Mouse (Mus musculus) embryo, embryonic 10 days (tissue): ENCODE data around the gene Olfr150.
"Not testable (repeated sequence)": the region's sequence is repeated elsewhere in the genome, so short reads cannot be mapped to it uniquely, and the experiment has no call there.

ENCODE experiments used
- DNase-seq: peaks from one replicate; pipeline ENCODE4 v3.0.0-alpha.2; 2015; ENCODE audit warnings: low spot score

Gene Olfr150

DNA sequence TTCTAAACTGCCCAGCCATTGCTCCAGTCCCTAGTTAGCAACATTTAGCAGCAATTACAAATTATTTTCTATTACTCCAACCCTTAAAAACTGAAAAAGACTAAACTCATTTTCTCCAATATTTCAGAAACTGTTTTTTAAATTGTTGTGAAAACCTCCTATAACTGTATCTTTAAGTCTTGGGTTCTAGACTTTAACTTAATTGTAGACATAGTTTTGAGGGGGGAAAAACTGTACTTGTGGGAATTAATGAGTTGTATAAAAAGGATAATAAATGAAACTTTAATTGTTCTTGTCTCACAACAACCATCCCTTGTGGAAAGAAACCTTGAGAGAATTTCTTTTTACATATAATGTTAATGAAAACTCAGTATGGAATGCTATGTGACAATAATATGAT lies at the start of gene Olfr150:
TSS of gene Olfr150 (plus strand) at position 301 of the 400 bp plus-strand sequence.
- DNase-seq: no peak

DNA sequence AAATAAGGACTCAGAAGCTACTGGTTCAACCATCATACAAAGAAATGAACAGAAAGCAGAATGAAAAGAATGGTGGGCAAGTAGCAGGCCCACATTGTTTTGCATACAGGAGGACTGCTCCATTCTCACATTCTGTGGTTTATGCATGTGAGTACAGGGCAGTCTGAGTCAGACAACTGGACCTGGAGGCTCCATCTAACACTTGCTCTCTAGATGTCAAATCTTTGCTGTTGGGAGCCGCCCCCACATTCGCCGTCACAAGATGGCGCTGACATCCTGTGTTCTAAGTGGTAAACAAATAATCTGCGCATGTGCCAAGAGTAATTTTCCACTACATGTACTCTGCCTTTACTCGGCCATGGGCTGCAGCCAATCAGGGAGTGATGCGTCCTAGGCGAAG lies 29.7 kb upstream of the Olfr150 start:
- not testable (repeated sequence) for DNase-seq

DNA sequence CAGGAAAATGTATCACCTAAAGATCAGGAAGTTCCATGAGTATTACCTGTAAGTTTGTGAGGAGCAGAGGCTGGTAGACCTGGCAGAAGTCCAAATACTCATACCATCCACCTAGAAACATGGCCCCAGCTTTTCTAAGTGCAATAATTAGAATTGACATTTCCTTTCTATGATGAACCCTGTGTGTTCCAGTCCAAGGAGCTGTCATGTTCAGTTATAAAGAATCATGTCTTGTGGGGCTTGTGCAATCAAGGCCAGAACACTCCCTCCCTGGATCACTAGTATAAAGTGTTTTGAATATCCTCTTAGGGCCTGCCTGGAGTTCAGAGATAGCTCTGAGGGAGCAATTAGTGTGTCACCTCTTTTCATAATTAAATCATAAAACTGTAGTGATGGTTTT lies 23.8 kb upstream of the Olfr150 start, which contains the start of gene Olfr149:
TSS of gene Olfr149 (minus strand) at position 101 of the 400 bp plus-strand sequence.
- DNase-seq: no peak

DNA sequence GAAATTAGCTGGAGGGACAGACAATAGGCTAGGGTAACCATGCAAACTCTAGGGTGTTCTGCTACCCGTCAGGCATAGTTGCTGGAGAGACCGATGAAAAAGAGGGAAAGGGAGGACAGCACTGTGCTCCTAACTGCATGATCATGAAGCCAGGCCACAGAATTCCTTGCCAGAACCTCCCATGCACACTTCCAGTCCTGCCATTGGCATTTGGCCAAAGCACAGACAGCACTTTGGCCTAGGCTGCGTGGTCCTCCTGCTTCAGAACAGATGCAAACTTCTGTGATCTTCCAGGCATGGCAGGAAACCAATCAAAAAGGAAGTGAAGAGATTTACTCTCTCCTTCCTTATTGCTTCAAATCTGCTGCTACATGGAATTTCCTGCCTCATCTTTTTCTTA lies 21.8 kb upstream of the Olfr150 start:
- no peak for DNase-seq

DNA sequence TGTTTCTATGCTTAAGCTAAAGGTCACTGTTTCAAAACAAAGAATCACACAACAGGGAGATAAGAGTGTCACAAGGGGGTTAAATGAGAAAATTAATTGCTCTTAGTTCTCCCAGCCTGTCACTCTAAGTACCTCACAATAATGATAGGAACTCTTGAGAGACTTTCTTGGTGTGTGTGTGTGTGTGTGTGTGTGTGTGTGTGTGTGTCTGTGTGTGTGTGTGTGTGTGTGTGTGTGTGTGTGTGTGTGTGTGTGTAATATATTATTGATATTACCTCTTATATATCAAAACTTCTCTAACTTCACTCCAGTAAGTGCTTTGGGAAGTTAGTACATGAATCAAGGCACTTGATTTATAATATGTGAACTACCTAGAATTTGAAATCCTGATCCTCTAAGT lies 19.7 kb upstream of the Olfr150 start, which contains the start of gene Olfr965:
TSS of gene Olfr965 (plus strand) at position 301 of the 400 bp plus-strand sequence.
- no peak for DNase-seq

DNA sequence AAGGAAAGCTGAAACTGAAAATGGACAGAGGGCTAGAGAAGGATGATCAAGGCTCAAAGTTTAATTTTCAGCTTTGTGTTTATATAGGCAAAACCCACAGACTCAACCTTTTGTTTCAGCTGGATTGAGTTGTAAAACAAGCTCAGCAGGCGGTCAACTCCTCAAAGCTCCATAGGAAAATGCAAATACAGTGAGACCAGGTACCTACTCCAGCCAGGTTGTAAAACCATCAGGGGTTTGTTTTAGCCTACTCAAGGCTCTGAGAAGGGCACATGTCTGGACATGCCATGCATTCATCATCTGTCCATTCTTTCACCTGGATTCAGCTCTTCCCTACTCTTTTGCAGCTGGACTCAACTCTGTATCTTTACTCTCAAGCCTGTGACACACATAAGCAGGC lies 10.0 kb downstream of the Olfr150 start:
- no peak for DNase-seq

DNA sequence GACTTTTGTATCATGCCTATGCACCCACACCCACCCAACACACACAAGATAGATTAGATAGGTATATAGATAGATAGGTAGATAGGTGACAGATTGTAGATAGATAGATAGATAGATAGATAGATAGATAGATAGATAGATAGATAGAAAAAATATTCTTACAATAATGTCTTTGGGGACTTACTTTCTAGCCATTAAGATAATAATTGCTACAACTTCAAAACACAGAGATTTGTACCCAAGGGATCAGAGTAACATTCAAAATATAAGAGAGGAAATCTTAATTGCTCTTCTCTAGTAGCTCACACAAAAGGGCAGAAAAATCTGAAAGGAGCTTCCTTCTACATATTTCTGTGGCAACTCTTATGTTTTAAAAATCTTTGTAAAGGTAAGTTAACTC lies 15.2 kb downstream of the Olfr150 start, which contains the start of gene Olfr967:
TSS of gene Olfr967 (plus strand) at position 301 of the 400 bp plus-strand sequence.
- DNase-seq: no peak

DNA sequence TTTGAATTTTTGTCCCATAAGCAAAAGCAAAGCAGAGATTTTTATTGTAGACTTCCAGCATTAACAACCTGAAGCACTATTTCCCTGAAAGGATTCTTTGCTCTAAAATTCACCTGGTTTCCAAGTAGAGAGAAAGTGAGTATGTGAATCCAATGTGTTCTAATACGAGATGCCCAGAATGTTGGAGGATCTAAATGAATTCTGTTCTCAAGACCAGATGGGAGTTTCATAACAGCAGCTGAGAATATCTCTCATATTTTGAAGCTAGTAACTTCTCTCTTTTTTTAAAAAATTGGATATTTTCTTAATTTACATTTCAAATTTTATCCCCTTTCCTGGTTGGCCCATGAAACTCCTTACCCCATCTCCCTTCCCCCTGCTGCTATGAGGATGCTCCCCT lies 15.7 kb downstream of the Olfr150 start:
- DNase-seq: no peak

DNA sequence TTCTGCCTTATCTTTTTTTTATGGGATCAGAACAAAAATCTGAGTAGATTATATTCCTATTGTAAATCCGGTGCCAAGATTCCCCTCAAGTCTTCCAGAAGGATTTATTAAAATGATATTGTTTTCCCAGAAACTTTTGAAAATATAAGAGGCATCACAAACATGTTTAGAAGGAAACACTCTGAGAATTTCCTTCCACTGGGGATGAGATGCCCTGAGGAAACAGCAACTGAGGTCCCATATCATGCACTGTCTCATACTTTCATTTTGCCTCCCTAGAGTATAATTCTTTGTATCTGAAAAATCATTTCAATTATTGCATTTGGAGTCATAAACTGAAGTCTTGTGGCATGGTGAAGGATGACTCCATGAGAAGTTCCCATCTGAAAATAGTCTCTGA lies 52.4 kb downstream of the Olfr150 start, which contains the start of gene Olfr968:
TSS of gene Olfr968 (minus strand) at position 101 of the 400 bp plus-strand sequence.
- no peak for DNase-seq
